Mouse (Mus musculus) heart, postnatal 36 days (tissue): ENCODE data around the gene Slc35e2. TPM values are rescaled to one million over a fixed set of nuclear protein-coding genes. Genes with fewer than 3 reads are reported as not detected.
"Not testable (repeated sequence)": the region's sequence is repeated elsewhere in the genome, so short reads cannot be mapped to it uniquely, and the experiment has no call there.

Source experiments
- DNase-seq, 2 experiments: peaks; one replicate each; pipeline ENCODE4 v3.0.0; 2021 to 2022
- intact Hi-C: fragments of 180-260 bp; cut with DNase I; formaldehyde crosslinking; loops from one replicate; pipeline ENCODE4 v1.15.1; 2025
- total RNA-seq, 2 experiments: library from RNA; stranded (reverse); gene quantifications; 2 replicates each; pipeline ENCODE4 v1.2.3; 2021

Slc35e2 gene
- total RNA-seq, 2 experiments from 2014 or later, result 6.7 to 8.1 TPM

DNA sequence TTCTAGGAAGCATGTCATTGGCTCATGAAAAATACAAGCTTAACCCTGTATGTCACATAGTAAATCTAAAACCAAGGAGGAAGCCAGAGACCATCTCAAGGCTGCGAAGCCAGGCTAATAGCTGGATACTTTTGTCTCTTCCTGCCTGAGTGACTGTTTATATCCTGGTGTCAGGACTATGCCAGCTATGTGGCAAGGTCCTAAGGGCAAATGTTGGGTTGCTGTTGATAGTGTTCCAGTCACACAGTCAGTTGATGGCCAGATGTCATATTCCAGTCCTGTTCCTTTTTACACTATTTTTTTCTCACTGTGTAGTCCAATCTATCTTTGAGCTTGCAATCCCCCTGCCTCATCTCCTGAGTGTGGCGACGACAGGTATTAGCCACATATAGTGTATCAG lies 12.0 kb downstream of the Slc35e2 start:
- DNase-seq, result no peak

DNA sequence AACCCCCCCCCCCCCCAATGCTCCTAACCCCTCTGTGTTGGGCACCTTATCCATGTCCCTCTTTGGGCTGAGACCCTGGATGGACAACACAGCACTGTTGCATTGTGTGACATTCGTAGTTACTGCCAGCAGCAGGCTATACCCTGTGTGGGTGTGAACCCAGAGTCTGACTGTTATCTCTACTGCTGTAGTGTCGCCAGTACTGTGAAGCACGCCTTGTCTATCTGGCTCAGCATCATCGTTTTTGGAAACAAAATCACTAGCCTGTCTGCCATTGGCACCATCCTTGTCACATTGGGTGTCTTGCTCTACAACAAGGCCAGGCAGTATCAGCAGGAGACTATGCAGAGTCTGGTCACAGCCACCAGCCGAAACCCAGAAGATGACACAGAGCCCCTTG lies 17.1 kb downstream of the Slc35e2 start:
- intact Hi-C loops, result no loop called here
- no peak for DNase-seq

More for the DNA sequence above, 12.0 kb downstream of the Slc35e2 start:
- intact Hi-C loops, result no loop called here

DNA sequence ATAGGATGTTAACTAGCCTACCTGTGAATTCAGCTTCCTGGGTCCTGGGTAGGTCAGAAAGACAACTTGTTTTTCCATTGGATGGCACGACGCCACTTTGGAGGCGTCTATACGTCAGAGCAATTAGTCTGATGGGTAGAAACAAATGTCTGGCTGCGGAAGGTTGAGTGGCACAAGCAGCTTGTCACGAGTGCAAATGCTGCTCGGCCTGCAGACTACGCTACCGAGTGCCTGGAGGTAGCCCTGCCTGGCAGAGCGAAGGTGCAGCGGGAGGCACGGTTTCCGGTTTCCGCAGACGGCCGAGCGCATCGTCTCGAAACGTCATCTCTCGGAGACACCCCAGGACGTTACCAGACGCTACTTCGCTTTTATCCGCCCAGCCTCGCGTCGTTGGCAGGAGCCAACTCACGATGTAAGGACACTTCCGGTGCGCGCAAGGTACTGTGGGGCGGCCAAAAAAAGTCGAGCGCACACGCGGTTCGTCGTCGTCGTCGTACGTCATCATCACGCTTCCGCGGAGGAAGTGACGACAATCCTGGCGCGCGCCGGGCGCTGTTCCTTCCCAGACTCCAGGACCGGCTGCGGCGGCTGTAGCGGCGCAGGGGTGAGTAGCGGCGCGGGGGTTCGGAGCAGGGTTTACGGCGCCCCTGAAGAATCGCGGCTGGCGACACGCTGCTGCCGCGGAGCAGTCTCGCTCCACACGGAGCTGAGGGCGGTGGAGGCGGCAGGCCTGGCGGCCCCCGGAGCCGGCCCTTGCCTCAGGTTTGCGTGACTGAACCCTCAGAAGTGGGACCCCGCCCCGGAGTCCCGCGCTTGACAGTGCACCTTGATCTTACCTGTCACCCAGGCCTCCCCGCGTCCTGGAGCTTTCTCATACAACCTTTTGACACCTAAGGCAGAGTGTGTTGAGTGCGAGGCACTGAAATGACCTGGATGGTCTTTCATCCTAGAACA lies 23.4 kb downstream of the Slc35e2 start, which contains the start of gene Cdk11b:
TSS of gene Cdk11b (plus strand) at position 517 of the 954 bp plus-strand sequence.
- DNase-seq, result peak; percentile 96
- intact Hi-C loops, result loop anchor here (1.0 to 5.0 kb wide), 4 partner anchors 23 to 138 kb away; partner anchors contain the start of genes Atad3a, Mib2, Slc35e2 and Ssu72

DNA sequence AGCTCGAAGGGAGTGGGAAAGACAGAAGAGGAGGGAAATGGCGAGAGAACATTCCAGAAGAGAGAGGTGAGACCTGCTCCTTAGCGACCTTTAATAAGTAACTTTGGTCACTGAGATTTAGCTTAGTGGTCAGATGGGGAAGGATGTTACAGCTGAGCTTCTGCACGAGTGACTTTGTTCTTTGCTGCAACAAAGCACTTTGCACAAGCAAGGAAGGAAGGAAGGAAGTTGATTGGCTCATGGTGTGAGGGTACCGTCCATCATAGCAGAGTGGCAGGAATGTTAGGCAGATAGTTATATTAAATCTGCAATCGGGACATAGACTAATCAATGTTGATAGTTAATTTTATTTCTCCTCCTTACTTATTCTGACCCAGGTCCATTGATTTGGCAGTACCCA lies 29.1 kb downstream of the Slc35e2 start:
- DNase-seq, result no peak
- intact Hi-C loops, result no loop called here

DNA sequence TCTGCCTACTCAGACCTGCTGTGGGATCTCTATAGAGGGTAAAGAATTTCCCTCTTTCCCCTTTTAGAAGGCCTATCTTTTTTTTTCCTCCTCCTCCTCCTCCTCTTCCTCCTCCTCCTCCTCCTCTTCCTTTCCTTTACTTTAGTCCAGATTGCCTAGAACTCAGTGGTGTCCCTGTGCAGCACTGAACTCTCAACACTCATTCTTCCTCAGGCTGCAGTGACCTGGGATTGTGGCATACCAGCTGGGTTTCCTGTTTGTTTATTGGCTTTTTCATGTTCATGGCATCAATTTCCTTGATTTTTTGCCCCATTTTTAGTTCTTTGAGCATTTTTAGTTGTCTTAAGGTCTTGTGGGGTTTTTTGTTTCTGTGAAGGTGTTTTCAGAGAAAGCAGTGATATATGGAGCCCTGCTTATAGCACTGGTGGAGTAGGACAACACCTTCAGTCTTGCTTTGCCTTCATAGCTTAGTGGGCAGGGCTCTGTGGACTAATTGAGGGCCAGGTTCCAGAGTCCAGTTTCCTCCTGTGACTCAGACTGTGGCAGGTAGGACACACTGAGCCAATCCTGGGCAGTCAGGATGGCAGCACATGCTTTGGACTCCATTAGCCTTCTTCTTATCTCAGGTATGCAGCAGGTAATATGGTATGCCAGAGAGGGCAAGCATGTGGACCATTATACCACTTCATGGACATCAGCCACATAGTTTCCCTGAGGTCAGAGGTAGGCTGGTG lies 34.7 kb downstream of the Slc35e2 start:
- intact Hi-C loops, result no loop called here

DNA sequence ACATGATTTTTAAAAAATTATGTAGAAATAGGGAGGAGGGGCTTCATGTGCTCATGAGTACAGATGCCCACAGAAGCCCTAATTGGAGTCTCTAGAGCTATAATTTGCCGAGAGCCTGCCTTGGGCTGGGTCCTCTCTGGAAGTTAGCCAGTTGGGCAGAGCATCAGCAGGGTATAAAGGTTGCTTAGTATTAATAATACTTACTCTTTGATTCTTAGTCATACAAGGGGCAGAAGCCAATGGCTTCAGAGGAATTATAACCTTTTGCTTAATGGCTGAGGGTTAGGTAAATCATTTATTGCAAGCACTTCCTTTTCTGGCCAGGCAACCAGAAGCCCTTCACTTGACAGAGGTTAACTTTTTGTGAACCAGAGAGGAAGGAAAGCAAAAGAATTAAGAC lies 42.3 kb downstream of the Slc35e2 start:
- no peak for DNase-seq
- intact Hi-C loops, result no loop called here

More for the DNA sequence above, 34.7 kb downstream of the Slc35e2 start:
- no peak for DNase-seq

DNA sequence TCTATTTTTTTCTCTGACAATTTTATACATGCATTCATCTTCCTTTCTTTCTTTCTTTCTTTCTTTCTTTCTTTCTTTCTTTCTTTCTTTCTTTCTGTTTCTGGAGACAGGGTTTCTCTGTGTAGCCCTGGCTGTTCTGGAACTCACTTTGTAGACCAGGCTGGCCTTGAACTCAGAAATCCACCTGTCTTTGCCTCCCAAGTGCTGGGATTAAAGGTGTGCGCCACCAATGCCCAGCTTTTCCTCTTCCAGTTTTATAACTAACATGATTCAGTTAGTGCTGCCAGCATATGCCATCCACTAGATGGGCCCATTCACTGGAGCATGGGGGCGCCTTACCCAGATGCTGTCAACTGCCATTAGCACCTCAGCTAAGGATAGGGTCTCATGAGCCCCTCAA lies 44.1 kb downstream of the Slc35e2 start, which contains the start of gene Gm10563:
TSS of gene Gm10563 (minus strand) at position 101 of the 400 bp plus-strand sequence.
- intact Hi-C loops, DNase-seq: not testable (repeated sequence)

DNA sequence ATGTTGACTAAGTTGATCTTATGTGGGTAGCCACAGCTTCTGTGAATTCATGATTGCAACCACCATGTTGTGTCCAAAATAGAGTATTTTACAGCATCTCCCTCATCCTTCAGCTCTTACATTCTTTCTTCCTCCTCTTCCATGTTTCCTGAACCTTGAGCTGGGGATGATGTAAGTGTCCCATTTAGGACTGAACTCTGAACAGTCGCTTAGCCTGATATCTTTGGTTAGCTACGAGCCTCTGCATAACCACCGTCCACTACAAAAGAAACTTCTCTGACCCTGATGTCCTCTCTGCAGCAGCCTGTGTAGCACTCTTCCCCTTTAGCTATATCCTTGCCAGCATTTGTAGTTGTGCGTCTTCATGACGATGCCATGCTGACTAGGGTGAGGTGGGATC lies 44.5 kb downstream of the Slc35e2 start:
- intact Hi-C loops, result no loop called here
- no peak for DNase-seq

DNA sequence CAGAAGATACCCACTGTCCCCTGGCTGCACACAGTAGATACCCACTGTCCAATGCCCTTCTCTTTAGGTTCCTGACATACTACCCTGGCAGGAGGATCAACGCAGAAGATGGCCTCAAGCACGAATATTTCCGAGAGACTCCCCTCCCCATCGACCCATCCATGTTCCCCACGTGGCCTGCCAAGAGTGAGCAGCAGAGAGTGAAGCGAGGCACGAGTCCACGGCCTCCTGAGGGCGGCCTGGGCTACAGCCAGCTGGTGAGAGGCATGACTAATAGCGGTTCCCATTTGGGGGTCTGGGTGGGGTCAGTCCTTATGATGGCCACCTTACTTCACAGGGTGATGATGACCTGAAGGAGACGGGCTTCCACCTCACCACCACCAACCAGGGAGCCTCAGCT lies 48.1 kb downstream of the Slc35e2 start:
- intact Hi-C loops, result no loop called here
- no peak for DNase-seq

DNA sequence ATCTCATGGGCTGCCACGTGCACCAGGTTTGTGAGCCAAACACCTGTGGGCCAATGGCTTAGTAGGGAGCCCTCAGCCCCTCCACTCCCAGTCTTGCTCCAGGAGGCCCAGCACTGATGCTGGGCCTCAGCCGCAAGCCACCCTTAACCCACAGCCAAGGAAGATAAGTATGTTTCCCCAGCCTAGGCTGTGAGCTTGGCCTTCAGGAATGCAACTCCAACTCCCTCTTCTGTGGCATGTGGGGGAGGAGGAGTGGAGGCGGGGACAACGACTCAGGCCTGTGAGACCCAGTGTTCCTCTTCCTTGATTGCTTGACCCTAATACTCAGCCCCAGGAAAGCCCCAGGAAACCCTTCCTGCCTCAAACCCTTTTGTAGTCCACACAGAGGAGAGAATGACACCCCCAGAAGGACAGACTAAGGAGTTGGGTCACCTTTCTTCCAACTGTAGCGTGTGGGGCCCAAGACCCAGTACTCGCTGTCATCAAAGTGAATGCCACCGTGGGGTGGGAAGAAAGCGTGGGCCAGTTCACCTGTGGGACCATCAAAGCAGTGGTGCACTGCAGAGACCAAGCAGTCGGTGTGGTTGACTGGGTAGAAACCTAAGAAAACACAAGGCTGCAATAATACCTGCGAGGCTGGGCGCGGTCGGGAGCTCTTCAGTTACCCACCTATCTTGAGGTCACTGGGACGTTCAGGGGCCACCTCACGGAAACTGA lies 50.5 kb downstream of the Slc35e2 start:
- DNase-seq, result peak in 1 of 2 experiments; percentile 31
- intact Hi-C loops, result no loop called here

DNA sequence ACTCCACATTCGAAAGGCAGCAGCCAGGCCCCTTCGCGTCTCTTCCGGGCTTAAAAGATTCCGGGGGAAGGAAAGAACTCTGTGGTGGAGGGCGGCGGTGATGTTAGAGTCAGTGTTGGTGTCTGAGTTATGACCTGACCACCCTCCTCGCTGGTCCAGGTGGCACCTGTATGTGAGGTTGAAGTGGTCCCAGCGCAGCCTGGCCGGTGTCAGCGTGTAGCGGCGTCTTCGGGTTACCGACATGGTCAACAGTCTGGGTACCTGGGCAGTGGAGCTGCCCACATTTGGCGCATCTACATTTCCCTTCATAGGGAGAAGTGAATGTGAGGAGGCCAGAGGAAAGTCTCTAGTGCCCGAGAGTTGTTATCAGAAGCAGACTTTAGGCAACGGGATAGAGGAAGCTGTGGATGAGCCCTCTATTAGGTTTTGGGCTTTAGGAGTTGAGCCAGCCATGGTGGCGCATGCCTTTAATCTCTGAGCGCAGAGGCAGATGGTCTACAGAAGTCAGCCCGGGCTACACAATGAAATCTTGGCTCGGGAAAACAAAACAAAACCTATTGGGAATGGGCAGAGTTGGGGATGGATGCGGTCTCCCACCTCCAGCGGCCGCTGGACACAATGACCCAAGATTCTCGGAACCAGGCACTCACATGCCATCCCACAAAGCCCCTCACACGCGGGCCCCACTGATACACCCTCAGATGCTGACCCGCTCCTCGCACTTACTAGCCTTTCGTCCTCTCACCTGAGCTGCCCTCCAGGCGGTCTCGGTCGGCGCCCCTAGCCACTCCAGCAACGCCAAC lies 51.3 kb downstream of the Slc35e2 start:
- intact Hi-C loops, result no loop called here
- DNase-seq, result no peak

DNA sequence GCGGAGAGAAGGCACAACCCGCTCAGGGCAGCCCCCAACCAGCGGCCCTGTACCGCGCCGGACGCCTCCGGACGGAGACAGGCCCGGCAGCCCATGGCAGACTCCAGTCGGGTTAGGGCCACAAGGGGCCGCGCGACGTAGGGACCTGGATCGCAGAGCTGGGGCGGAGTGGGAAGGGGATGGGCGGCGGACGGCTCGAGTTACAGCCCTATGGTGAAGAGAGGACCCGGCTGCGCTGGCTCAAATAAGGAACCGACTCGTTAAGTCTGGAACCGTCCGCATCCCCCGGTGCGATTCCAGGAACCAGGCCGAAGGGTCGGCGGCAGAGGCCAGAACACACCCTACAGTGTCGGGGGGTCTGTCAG lies 51.9 kb downstream of the Slc35e2 start, which contains the start of gene Mmp23:
TSS of gene Mmp23 (minus strand) at position 299 of the 365 bp plus-strand sequence.
- intact Hi-C loops, result no loop called here
- DNase-seq, result peak; percentile 60 to 68

DNA sequence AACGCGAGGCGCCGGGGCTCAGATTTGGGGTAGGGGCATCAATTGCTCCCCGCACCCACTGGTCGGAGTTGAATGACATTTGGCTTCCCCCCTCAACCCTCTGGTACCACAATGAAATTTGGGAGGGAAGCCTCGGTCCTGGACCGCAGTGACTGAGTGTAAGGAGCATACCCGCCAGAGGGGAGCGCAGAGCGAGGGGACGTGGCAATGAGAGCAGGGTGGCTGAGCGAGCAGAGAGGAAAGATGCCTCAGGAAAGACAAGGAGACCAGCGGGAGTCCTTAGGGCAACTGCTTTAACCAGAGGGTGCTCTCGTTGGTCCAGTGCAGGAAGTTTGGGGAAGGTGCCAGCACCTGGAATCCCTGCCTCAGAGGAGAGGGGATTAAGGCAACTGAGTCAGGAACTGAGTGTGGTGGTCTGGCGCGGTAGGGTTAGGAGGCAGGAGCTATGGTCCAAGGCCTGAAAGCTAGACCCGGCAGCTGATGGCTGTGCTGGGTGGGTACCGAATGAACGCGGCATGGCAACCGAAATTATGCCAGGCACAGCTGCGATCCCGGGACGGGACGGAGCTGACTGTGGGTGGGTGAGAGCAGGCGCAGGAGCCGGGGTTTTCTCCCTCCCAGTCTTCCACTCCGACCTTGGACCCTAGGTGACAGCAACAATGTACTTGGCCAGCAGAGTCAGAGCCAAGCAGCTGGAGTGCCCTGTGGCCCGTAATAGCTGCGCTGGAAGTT lies 52.4 kb downstream of the Slc35e2 start:
- peak; percentile 32 to 36 for DNase-seq

DNA sequence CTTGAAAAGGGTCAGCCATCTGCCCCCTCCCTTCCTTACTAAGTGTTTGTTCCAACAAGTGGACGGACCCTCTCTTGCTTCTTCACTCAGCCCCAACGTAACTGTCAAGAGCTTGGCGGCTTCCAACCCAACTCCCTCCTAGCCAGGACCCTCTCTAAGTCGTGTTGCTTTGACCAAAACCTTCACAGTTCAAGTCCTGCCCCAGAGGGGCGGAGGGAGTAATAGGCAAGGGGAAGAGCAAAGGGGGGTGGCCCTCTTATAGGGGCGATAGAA lies 52.9 kb downstream of the Slc35e2 start:
- intact Hi-C loops, result no loop called here
- no peak for DNase-seq

More for the DNA sequence above, 52.4 kb downstream of the Slc35e2 start:
- intact Hi-C loops, result no loop called here

DNA sequence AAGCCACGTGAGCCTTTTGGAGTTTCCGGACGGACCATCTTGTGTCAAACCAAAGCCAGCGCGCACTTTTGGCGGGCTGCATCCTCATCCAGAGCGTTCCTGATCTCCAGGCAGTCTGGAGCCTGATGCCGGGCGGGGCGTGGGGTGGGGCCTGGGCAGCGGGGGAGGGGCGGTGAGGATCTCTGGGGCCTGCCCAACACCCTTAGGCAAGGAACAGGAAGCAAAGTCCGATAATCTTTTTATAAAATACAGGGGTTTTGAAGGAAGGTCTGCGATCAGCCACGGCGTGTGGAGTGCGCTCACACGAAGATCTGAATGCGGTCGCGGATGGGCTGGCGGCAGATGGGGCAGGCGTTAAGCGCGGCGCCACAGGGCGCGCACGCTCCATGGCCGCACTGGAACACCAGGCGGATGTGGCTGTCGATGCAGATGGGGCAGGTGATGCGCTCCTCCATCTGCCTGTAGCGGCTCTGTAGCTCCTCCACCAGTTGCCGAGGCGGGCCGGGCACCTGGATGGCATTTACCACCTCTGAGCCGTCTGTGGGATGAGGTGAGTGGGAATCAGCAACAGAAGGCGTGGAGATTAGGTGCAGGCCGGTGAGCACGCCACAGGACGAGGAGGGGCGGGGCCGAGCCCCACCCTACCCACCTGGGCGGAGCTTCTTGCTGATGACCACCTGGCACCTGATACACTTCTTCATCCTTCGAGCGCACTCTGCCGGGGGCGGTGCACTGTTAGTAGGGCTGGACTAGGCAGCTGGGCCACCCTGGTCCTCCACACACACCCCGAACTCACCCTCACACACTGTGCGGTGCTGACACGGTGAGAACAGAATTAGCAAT lies 53.5 kb downstream of the Slc35e2 start:
- DNase-seq, result peak; percentile 55 to 60
- intact Hi-C loops, result no loop called here

DNA sequence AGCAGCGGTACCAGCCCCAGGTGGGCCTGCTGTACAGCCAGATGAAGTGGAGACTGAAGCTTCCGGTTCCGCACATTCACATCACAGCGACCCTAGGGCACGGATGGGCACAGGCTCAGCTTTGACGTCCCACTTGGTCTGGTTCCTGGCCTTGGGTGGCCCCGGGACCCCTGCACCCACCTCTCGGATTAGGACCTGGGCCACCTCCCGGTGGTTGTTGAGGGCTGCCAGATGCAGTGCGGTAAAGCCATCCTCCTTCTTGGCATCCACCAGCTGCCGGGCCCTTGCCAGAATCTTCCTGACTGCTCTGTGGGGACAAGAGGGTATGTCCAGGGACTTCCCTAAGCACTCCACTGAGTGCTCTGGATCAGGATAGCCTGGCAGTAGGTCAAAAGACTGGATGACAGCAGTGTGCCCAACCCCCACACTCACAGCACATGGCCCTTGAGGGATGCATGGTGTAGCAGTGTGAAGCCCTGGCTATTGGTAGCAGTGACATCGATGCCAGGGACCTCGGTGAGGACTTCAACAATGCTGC lies 55.1 kb downstream of the Slc35e2 start:
- no peak for DNase-seq
- intact Hi-C loops, result no loop called here

DNA sequence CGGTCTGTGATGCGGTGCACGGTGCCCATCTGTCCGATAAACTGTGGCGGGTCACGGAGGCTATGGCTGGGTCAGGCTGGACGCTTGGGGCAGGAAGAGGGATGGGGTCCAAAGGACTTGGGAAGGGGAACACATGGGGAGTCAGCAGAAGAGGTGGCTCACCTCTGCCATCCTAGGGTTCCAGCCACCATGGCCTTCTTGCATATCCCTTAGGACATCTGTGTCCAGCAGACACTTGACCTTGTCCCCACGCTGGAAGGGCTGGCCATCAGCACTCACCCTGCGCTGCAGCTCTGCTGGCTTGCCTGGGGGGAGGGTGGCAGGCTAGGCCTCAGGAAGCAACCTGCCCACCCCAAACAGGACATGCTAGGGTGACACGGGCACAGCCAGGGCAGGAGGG lies 57.7 kb downstream of the Slc35e2 start:
- no peak for DNase-seq
- intact Hi-C loops, result no loop called here

DNA sequence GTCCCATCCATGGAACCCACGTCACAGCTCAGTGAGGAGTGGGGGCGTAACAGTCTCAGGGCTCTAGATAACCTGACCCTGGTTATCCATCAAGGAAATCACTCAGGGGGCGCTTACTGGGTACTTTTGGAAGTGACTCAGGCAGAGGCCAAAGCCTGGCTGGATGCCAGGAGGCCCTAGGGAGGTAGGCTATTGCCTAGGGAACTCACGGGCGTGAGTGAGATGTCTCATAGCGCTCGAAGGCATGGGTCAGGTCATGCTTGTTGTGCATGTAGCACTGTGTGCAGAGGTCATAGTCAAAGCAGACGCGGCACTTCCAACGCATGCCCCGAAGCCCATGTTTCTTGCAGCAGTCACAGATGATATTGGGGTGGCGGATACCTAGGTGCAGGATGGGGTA lies 59.4 kb downstream of the Slc35e2 start:
- intact Hi-C loops, result no loop called here
- no peak for DNase-seq
